Mouse (Mus musculus): ENCODE data around the gene C1qtnf2. TPM values are rescaled to one million over a fixed set of nuclear protein-coding genes. Genes with fewer than 3 reads are reported as not detected.
A peak's percentile ranks its signal among the peaks of the same experiment; 100 is the strongest.

Gene C1qtnf2
- polyA plus RNA-seq (2012; rRNA removed): 15.3 and 15.4 TPM in 2 replicates

- H3K4me1 ChIP-seq (ENCODE audit: control insufficient read depth, insufficient read depth, low read length): no peaks in the 10 kb centered on the region
- no peaks in the 10 kb centered on the region; the same call in 1 of the 2 replicates for H3K27me3 ChIP-seq (replicated peaks; ENCODE audit: control insufficient read depth, insufficient read depth, low read length)
- TF ChIP-seq CTCF (conservative IDR thresholded peaks at IDR 0.05; ENCODE audit: insufficient read depth, insufficient read length, low read depth, low read length): no peak
- TF ChIP-seq POLR2A (IDR thresholded peaks at IDR 0.05; ENCODE audit: low read depth, low read length): no peak
- H3K36me3 ChIP-seq (ENCODE audit: control insufficient read depth, insufficient read depth, low read length): no peaks in the 10 kb centered on the region
- peak; percentile 40 for DNase-seq
- 0 out of 2 replicates have a peak within 1 kb of the TSS, but pooled peaks have one; percentile 37 for H3K27ac ChIP-seq (ENCODE audit: insufficient read depth, low read depth, low read length)
- H3K4me3 ChIP-seq (ENCODE audit: insufficient read depth, low read depth, low read length): peak within 1 kb of the TSS; percentile 80
- 4% methylated on average over 24 of the region's 24 CpGs for WGBS
Measured at GRCm38 (mm10) chr11:43474225-43474774, at the start of gene C1qtnf2. TSS of gene C1qtnf2 (plus strand) at chr11:43474276.

DNA sequence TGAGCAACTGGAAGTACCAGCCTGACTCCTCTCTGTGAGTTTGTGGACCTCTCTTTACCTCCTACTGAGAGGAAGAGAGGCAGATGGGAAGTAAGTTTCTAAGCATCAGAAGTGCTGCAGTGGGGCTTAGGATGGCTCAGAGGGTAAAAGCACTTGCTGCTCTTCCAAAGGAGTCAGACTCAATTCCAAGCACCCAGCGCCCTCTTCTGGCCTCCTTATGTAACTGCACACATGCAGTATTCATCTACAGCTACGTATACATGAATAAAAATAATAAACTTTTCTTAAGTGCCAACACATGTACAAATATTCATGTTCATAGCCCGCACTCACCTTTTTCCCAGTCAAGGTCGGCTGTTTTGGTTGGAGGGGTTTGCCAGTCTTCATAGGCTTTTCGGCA lies 49.7 kb upstream of the C1qtnf2 start:
- WGBS: 81% methylated on average over 5 of the region's 5 CpGs
- no peak for TF ChIP-seq POLR2A (IDR thresholded peaks at IDR 0.05; ENCODE audit: low read depth, low read length)
- peak; percentile 29; the same call in 1 of the 2 replicates for TF ChIP-seq CTCF (conservative IDR thresholded peaks at IDR 0.05; ENCODE audit: insufficient read depth, insufficient read length, low read depth, low read length)
- H3K4me3 ChIP-seq (ENCODE audit: insufficient read depth, low read depth, low read length): no peak overlapping the region
- DNase-seq: no peak
- H3K27me3 ChIP-seq (replicated peaks; ENCODE audit: control insufficient read depth, insufficient read depth, low read length): no peaks in the 10 kb centered on the region
- no peaks in the 10 kb centered on the region; the same call in 1 of the 2 replicates for H3K36me3 ChIP-seq (ENCODE audit: control insufficient read depth, insufficient read depth, low read length)
- H3K4me1 ChIP-seq (ENCODE audit: control insufficient read depth, insufficient read depth, low read length): peaks cover 11% of the 10 kb centered on the region
- H3K27ac ChIP-seq (ENCODE audit: insufficient read depth, low read depth, low read length): no peak overlapping the region

DNA sequence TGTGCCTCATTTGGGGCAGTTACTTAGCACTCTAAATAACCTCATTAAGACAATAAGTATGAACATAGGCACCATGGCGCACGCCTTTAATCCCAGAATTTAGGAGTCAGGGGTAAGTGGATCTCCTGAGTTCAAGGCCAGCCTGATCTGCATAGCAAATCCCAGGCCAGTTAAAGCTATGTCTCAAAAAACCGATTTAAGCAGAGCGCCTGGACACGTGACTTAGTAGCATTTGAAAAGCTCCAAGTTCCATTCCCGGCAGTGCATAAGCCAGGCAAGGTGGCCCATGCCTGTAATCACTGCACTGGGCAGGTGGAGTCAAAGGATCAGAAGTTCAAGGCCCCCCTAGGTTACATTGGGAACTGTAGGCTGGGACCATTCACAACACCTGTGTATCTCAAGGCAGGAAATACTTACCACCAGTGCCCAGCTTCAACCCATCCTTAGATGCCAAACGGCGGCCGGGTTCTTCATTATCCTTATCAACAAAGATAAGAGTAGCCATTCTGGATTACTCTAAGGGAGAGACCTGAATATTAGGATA lies 48.8 kb upstream of the C1qtnf2 start:
- H3K36me3 ChIP-seq (ENCODE audit: control insufficient read depth, insufficient read depth, low read length): no peaks in the 10 kb centered on the region; the same call in 1 of the 2 replicates
- no peaks in the 10 kb centered on the region for H3K27me3 ChIP-seq (replicated peaks; ENCODE audit: control insufficient read depth, insufficient read depth, low read length)
- no peak for DNase-seq
- 87% methylated on average over 9 of the region's 9 CpGs for WGBS
- peak overlapping the region; percentile 76; the same call in 1 of the 2 replicates for H3K4me3 ChIP-seq (ENCODE audit: insufficient read depth, low read depth, low read length)
- TF ChIP-seq POLR2A (IDR thresholded peaks at IDR 0.05; ENCODE audit: low read depth, low read length): no peak
- TF ChIP-seq CTCF (conservative IDR thresholded peaks at IDR 0.05; ENCODE audit: insufficient read depth, insufficient read length, low read depth, low read length): no peak
- no peak overlapping the region for H3K27ac ChIP-seq (ENCODE audit: insufficient read depth, low read depth, low read length)
- H3K4me1 ChIP-seq (ENCODE audit: control insufficient read depth, insufficient read depth, low read length): peaks cover 11% of the 10 kb centered on the region

GRCm38 (mm10) chr11:43425824-43426413 lies 48.2 kb upstream of the C1qtnf2 start, which contains the start of gene Pttg1:
TSS of gene Pttg1 (minus strand) at chr11:43426251.
- H3K27me3 ChIP-seq (replicated peaks; ENCODE audit: control insufficient read depth, insufficient read depth, low read length): no peaks in the 10 kb centered on the region
- H3K36me3 ChIP-seq (ENCODE audit: control insufficient read depth, insufficient read depth, low read length): no peaks in the 10 kb centered on the region; the same call in 1 of the 2 replicates
- peaks cover 11% of the 10 kb centered on the region for H3K4me1 ChIP-seq (ENCODE audit: control insufficient read depth, insufficient read depth, low read length)
- 2% methylated on average over 27 of the region's 27 CpGs for WGBS
- TF ChIP-seq POLR2A (IDR thresholded peaks at IDR 0.05; ENCODE audit: low read depth, low read length) (peak; percentile 96), CTCF (conservative IDR thresholded peaks at IDR 0.05; ENCODE audit: insufficient read depth, insufficient read length, low read depth, low read length) (no peak)
- H3K27ac ChIP-seq (ENCODE audit: insufficient read depth, low read depth, low read length): peak within 1 kb of the TSS; percentile 96
- peak within 1 kb of the TSS; percentile 76 for H3K4me3 ChIP-seq (ENCODE audit: insufficient read depth, low read depth, low read length)
- peak; percentile 94 for DNase-seq

DNA sequence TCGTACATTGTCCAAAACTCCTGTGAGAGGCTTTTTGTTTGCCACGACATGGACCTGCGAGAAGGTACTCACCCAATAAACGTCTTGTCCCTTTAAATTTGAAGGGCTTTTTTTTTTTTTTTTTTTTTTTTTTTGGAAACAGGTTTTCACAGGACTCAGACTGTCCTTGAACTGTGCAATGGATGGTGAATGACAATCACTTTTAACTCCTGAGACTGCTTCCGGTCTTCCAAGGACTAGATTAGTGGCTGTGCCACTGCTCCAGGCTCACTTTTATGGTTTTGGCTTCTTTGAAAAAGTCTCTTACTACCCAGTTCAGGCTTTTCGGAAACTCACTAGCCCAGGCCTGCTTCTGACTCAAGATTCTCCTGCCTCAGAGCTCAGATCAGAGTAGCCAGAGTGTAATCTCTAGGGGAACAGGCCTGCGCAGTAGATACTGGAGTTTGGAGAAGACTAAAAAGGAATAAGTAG lies 47.6 kb upstream of the C1qtnf2 start:
- peak overlapping the region; percentile 96 for H3K27ac ChIP-seq (ENCODE audit: insufficient read depth, low read depth, low read length)

DNA sequence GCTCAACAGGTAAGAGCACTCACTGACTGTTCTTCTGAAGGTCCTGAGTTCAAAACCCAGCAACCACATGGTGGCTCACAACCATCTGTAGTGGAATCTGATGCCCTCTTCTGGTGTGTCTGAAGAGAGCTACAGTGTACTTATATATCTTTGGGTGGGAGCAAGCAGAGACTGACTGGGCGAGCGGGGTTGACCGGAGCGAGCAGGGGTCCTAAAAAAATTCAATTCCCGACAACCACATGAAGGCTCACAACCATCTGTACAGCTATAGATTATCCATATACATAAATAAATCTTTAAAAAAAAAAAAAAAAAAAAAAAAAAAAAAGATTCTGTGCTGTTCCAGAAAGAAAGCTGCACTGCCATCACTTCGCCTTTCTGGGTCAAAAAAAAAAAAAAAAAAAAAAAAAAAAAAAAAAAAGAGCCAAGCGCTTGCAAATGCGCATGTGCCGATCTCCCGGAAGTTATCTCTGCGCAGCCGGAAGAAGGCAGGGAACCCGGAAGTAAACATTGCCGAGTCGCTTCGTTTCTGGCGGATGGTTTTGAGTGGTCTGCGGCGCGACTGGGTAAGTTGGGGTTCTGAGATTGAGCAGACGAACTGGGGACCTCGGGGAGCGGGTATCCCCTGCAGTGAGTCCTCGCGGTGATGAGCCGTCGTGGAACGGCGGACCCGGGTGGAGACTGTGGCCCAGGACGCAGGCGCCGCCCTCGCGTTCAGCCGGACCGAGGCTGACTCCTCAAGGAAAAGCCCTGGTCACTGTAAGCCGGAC lies 40.6 kb upstream of the C1qtnf2 start, which contains the start of gene Slu7:
Gene Slu7 (plus strand): TSS at position 491 of the 770 bp plus-strand sequence.
- H3K27me3 ChIP-seq (replicated peaks; ENCODE audit: control insufficient read depth, insufficient read depth, low read length): no peaks in the 10 kb centered on the region
- peaks cover 6% of the 10 kb centered on the region; the same call in 1 of the 2 replicates for H3K4me1 ChIP-seq (ENCODE audit: control insufficient read depth, insufficient read depth, low read length)
- peak within 1 kb of the TSS; percentile 88 for H3K27ac ChIP-seq (ENCODE audit: insufficient read depth, low read depth, low read length)
- DNase-seq: peak; percentile 83
- TF ChIP-seq POLR2A (IDR thresholded peaks at IDR 0.05; ENCODE audit: low read depth, low read length) (no peak), CTCF (conservative IDR thresholded peaks at IDR 0.05; ENCODE audit: insufficient read depth, insufficient read length, low read depth, low read length) (no peak)
- peaks cover 3% of the 10 kb centered on the region for H3K36me3 ChIP-seq (ENCODE audit: control insufficient read depth, insufficient read depth, low read length)
- WGBS: 8% methylated on average over 38 of the region's 38 CpGs
- H3K4me3 ChIP-seq (ENCODE audit: insufficient read depth, low read depth, low read length): peak within 1 kb of the TSS; percentile 99

More for the DNA sequence above, 47.6 kb upstream of the C1qtnf2 start:
- Histone ChIP-seq H3K4me1 (ENCODE audit: control insufficient read depth, insufficient read depth, low read length) (peaks cover 11% of the 10 kb centered on the region), H3K27me3 (replicated peaks; ENCODE audit: control insufficient read depth, insufficient read depth, low read length) (no peaks in the 10 kb centered on the region), H3K36me3 (ENCODE audit: control insufficient read depth, insufficient read depth, low read length) (no peaks in the 10 kb centered on the region; the same call in 1 of the 2 replicates), H3K4me3 (ENCODE audit: insufficient read depth, low read depth, low read length) (peak overlapping the region; percentile 22; the same call in 1 of the 2 replicates)
- DNase-seq: no peak
- TF ChIP-seq POLR2A (IDR thresholded peaks at IDR 0.05; ENCODE audit: low read depth, low read length) (no peak), CTCF (conservative IDR thresholded peaks at IDR 0.05; ENCODE audit: insufficient read depth, insufficient read length, low read depth, low read length) (no peak)
- WGBS: 16% methylated on average over 7 of the region's 7 CpGs

Measured in kidney, adult 2 months (tissue).